Mouse (Mus musculus) cerebellum, adult 11-12 months (tissue): ENCODE data around the gene Dcaf4.
A peak's percentile ranks its signal among the peaks of the same experiment; 100 is the strongest.

Source experiments
- DNase-seq: peaks from one replicate; pipeline ENCODE4 v3.0.0; 2022

The Dcaf4 gene

DNA sequence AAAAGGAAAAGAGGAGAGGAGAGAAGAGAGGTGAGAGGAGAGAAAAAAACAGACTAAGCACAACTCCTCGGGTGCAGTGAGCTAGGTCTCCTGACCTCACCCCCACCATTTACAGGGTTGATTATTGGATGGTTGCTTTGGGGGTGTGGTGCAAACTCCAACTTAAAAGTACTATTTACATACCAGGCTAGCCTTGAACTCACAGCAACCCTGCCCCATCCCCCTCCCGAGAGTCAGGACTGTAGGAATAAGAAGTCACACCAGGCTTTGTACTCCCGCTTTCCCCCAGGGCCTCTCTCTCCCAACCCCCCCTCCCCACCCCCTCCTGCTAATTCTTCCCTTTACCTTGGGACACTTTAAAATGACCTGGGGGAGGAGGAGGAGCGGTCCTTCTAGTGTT is 23.9 kb upstream of the Dcaf4 start:
- DNase-seq: no peak

- DNase-seq: no peak
Measured at GRCm38 (mm10) chr12:83496736-83497135, 23.5 kb upstream of the Dcaf4 start.

GRCm38 (mm10) chr12:83497959-83498358 is 22.3 kb upstream of the Dcaf4 start:
- DNase-seq: no peak

- DNase-seq: no peak
Measured at GRCm38 (mm10) chr12:83499256-83499655, 21.0 kb upstream of the Dcaf4 start.

GRCm38 (mm10) chr12:83502190-83502589 is 18.1 kb upstream of the Dcaf4 start:
- DNase-seq: peak; percentile 52

GRCm38 (mm10) chr12:83506543-83506942 is 13.7 kb upstream of the Dcaf4 start:
- no peak for DNase-seq

- DNase-seq: no peak
Measured at GRCm38 (mm10) chr12:83510586-83510985, 9.7 kb upstream of the Dcaf4 start.

DNA sequence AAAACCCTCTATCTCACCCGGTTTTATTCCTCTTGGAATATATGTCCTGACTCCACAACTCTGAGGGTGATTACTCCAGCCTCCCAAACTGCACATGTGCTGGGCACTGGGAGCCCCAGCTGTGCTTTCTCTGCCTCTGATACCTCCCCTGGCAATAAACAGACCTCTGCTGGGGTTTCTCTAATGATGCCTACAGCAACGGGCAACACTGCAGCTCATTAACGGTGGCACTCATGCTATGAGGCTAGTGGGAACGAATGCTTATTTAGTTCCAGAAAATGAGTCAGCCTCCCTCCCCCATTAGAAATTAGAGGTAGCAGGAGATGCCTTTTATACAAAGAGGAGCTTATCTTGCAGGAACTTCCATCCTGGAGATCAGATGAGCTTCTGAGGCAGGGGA is 7.5 kb upstream of the Dcaf4 start:
- no peak for DNase-seq

DNA sequence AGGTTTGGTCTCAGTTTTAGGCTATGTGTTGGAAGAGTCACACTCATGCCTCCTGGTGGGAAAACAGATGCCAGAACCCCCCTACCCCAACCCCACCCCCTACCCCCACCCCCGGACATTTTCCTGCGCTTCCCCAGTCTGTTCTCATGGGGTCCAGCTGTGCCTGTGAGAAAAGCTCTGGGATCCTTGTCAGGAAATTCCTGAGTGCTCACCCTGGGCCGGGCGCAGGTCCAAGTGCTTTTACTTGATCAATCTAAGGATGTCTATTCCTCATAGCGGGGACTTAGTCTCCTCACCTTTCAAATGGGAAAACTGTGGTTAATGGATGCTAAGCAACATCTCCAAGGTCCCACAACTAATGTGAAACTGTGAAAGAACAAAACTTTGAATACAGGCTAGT is 7.1 kb upstream of the Dcaf4 start:
- DNase-seq: no peak

DNA sequence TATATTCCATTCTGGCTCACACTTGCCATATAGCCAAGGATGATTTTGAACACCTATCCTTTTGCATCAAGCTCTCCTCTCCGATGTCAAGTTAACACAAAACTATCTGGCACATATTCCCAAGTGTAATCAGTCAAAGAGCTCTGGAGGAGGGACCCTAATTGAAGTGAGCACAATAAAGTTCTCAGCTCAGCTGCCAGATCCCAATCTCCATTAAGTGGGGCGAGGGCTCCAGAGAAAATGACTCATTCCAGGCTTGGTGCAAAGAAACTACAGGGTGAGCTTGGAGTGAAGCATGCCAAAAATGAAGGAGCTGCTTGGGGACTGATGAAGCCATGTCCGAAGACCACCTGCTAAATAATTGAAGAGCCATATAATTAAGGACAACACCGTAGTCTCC is 6.0 kb upstream of the Dcaf4 start:
- DNase-seq: no peak

DNA sequence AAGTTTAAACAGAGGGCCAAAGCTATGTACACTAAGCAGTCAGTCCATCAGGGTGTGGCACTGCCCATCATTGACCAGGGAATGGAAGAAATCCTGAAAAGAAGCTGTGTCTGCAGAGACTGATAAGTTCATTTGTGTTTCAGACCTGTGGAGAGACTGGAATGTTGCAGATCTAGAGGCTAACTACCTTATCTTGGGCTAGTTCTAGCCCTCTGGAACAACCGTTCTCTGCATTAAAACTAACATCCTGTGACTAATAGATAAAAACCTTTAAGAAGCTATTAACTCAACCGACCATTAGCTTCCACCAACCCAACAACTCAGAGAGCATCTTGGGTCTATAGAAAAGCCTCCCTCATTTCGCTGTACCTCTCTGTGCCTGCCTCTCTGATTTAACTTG is 2.7 kb upstream of the Dcaf4 start:
- DNase-seq: no peak

- DNase-seq: no peak
Measured at GRCm38 (mm10) chr12:83521083-83521482, 817 bp downstream of the Dcaf4 start.

DNA sequence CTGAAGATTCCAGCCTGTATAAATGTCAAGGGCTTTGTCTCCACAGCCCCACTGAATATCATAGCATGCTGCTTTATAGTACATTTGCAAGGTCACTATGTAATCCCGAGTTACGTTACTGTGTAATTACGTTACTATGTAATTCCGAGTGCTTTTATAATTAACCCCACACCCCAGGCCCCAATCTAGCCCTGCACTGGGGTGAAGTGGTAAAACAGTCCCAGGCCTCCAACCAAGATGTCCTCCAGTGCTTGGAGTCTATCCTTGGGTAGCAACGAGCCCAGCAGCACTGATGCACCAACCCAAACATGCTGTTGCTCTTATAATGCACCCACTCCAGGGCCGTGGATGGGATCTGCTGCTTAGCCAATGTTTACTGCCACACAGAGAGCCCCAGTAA is 2.8 kb downstream of the Dcaf4 start:
- DNase-seq: no peak

- DNase-seq: no peak
Measured at GRCm38 (mm10) chr12:83523892-83524291, 3.6 kb downstream of the Dcaf4 start.

- DNase-seq: peak; percentile 42
Measured at GRCm38 (mm10) chr12:83524329-83524728, 4.1 kb downstream of the Dcaf4 start.

DNA sequence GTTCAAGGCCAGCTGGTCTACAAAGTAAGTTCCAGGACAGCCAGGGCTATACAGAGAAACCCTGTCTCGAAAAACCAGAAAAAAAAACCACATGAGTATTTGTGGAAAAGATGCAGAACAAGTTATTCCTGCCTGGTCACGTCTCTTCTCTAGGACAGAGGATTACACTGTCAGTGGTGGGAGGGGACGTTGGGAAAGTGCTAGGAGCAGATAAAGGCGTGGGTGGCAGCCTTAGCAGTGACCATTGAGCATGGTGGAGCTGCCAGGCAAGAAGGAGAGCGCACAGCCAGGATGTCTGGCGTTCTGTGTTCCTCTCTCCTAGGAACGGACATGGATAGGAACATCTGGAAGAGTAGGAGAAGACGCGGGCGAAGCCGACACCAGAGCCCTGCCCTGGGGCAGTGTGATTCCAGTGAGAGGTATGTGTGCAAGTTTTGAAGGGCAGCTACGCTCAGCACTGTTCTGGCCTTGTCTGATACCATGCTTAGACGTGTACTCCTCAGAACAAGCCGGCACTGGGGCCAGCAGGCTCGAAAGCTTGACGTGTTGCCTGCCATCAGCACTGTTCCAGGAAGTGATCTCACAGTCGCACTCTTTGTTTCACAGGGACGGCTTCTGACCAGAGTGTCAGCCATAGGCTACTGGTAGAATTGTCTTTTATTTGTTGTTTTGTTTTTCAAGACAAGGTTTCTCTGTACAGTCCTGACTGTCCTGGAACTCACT is 5.7 kb downstream of the Dcaf4 start:
- DNase-seq: no peak

- DNase-seq: no peak
Measured at GRCm38 (mm10) chr12:83527816-83528215, 7.5 kb downstream of the Dcaf4 start.

GRCm38 (mm10) chr12:83528665-83529064 is 8.4 kb downstream of the Dcaf4 start:
- DNase-seq: no peak

DNA sequence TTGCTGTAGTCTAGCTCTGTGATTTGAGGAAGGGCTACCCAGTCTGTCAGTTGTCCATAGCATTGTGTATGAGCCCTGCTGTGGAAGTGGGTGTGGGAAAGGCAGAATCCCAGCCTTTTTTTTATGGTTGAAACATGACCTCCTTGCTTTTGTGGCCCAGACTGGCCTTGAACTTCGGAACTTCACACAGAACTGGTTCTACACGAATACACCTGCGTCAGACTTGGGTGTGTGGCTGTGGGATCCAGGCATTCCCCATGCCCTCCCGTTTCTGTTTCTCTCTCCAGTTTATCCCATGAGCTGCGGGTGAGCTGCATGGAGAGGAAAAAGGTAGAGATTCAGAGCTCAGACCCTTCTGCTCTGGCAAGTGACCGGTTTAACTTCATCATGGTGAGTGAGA is 11.7 kb downstream of the Dcaf4 start:
- DNase-seq: no peak

DNA sequence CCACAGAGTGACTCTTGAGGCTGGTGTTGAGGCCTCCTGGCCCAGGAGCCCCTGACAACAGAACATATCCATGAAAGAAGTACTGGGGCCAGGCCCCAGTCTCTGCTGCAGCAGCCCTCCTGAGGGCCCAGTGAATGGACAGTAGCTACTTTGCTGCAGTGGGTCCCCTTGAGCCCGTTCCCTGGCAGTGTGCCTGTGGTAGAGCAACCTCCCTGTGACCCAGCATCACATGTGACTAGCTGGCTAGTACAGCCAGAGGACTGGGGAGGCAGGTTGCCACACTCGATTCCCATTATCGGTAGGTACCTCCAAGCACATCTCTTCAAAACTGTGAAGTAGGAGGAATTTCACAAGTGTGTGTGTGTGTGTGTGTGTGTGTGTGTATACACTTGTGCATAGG is 12.7 kb downstream of the Dcaf4 start:
- no peak for DNase-seq

- DNase-seq: no peak
Measured at GRCm38 (mm10) chr12:83534190-83534589, 13.9 kb downstream of the Dcaf4 start.

- DNase-seq: no peak
Measured at GRCm38 (mm10) chr12:83535428-83535827, 15.2 kb downstream of the Dcaf4 start.

- DNase-seq: no peak
Measured at GRCm38 (mm10) chr12:83536039-83536438, 15.8 kb downstream of the Dcaf4 start.

DNA sequence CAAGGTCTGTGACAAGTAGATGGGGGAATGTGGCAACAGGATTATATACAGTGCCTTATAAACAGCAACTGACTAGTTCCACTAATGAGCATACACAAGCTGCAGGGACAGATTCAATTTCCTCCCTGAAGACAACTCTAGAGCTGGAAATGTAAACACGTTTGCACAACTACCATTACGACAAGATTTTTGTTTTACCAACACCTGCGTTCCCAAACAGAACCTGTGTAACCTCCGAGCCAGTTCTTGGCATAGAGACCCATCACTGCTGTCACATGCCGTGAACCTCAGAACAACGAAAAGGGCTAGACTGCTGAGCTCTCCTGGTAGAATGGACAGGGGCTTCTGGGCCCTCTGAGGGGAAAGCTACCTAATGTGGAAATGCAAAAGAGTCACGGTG is 23.7 kb downstream of the Dcaf4 start:
- no peak for DNase-seq

GRCm38 (mm10) chr12:83544791-83545190 is 24.5 kb downstream of the Dcaf4 start:
- no peak for DNase-seq
